Mouse (Mus musculus): ENCODE results near the gene Nrp1.

GRCm38 (mm10) chr8:128508723-128509122, 150.3 kb downstream of the Nrp1 start:
- no peak for TF ChIP-seq CTCF (IDR thresholded peaks at IDR 0.05; ENCODE audit: low read depth)
- TF ChIP-seq EP300 (IDR thresholded peaks at IDR 0.05; ENCODE audit: low read depth): no peak

Data from liver, postnatal 0 days (tissue).